Mouse (Mus musculus): ENCODE measurements at regions not wholly inside any gene's neighbourhood (a gene's known extent, or its start where the extent isn't known, plus 50 kb on each side); places are given as distances from the start of the nearest gene placed in this dataset.

- TF ChIP-seq CTCF (IDR thresholded peaks at IDR 0.05; ENCODE audit: low read depth) (no peak), EP300 (IDR thresholded peaks at IDR 0.05; ENCODE audit: low read depth) (no peak)
Measured at GRCm38 (mm10) chr6:138782470-138782869, 124.1 kb upstream of the Igbp1b start.
